ENCODE assay signal across 21 mouse cellular contexts in genomic region chr12:113277741-113278140, GRCm38 (mm10).
DNase-seq lines count a peak whose midpoint lies in the region; ATAC-seq lines count a peak whose summit lies in the region.
"Had no signal": no experiment of that assay in that cellular context is flagged by ENCODE, and none has a peak within 500 bp of the region (broad histone marks: within the 10 kb centered on the region; RNA-seq: fewer than 3 reads in every experiment).

No protein-coding gene starts in this region.

- peaks cover 32% of the 10 kb centered on the region for H3K27me3 ChIP-seq in megakaryocyte, embryonic 14.5 days (replicated peaks)
- H3K27me3 ChIP-seq: embryonic facial prominence, embryonic 12.5 days; forebrain, embryonic 12.5 days had no signal

- ATAC-seq in megakaryocyte, adult 5-6 weeks (ENCODE audit: poor library complexity, severe bottlenecking) = no peak
- peak; percentile 57 for ATAC-seq in granulocyte monocyte progenitor cell, adult 5-6 weeks (replicated peaks; ENCODE audit: poor library complexity, severe bottlenecking)
- peak; percentile 68 for ATAC-seq in megakaryocyte progenitor cell, adult 5-6 weeks (replicated peaks; ENCODE audit: poor library complexity)
- ATAC-seq: forebrain, embryonic 14.5 days; forebrain, embryonic 16.5 days had no signal

- H3K4me1 ChIP-seq in megakaryocyte, embryonic 14.5 days = peaks cover 35% of the 10 kb centered on the region
- H3K4me1 ChIP-seq: embryonic facial prominence, embryonic 10.5 days; embryonic facial prominence, embryonic 12.5 days; forebrain, embryonic 12.5 days had no signal

- H3K36me3 ChIP-seq in megakaryocyte, embryonic 14.5 days (replicated peaks; ENCODE audit: low read length) = no peaks in the 10 kb centered on the region
- H3K36me3 ChIP-seq: embryonic facial prominence, embryonic 10.5 days; embryonic facial prominence, embryonic 12.5 days; forebrain, embryonic 12.5 days had no signal

- peak overlapping the region; percentile 60 for H3K4me3 ChIP-seq in megakaryocyte, embryonic 14.5 days (replicated peaks)
- H3K4me3 ChIP-seq: embryonic facial prominence, embryonic 10.5 days; embryonic facial prominence, embryonic 12.5 days; forebrain, embryonic 12.5 days had no signal

- H3K9me3 ChIP-seq in megakaryocyte, embryonic 14.5 days = no peaks in the 10 kb centered on the region
- H3K9me3 ChIP-seq: embryonic facial prominence, embryonic 10.5 days; embryonic facial prominence, embryonic 12.5 days; forebrain, embryonic 12.5 days had no signal

- DNase-seq in ovary, adult 18-20 months (ENCODE audit: low spot score) = no peak
- DNase-seq in heart, adult 18-20 months = no peak
- DNase-seq in urinary bladder, adult 2 months (ENCODE audit: low spot score) = no peak
- DNase-seq: adrenal gland, adult 2 months; adrenal gland, postnatal 10 days; adrenal gland, postnatal 25 days; cerebellum, adult 11 months; cerebellum, adult 18-20 months; cerebellum, adult 8-10 months; cerebellum, adult 9-11 months; cerebellum, postnatal 14 days; cerebellum, postnatal 36 days had no signal
